Mouse (Mus musculus): Measurements from ENCODE around the gene Msi2. TPM values are rescaled to one million over a fixed set of nuclear protein-coding genes. Genes with fewer than 3 reads are reported as not detected.

Msi2 gene
- total and polyA plus RNA-seq, 2 experiments from 2014 or later: 22.1 to 94.6 TPM

DNA sequence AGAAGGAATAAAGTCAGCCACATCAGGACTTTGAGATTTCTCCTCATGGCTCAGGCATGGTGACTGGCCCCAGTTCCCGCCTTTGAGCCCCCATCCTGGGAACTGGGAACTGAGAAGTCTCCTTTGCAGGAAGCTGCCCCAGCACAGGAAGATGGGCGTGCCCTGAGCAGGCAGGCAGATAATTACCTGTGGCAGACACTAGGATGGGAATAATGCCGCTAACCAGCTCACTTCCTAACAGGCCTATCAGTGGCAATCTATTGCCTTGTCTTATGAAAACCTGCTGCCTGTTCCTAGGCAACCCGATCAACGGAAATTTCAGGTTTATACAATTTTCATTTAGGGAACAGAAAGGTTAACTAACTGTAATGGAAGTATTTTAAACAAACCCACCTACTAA is 319.3 kb downstream of the Msi2 start:
- Histone ChIP-seq H3K9me3 (replicated peaks; ENCODE audit: control insufficient read depth, low read length) (no peaks in the 10 kb centered on the region), H3K36me3 (replicated peaks; ENCODE audit: control insufficient read depth, insufficient read depth, low read length) (no peaks in the 10 kb centered on the region), H3K4me2 (ENCODE audit: low read depth, low read length) (no peak overlapping the region), H3K27ac (ENCODE audit: low read depth) (no peak overlapping the region), H3K4me1 (ENCODE audit: control insufficient read depth, insufficient read depth) (peaks cover 64% of the 10 kb centered on the region), H3K9ac (replicated peaks; ENCODE audit: low read depth, low read length) (no peak overlapping the region), H3K27me3 (ENCODE audit: control insufficient read depth, insufficient read depth, low read length) (no peaks in the 10 kb centered on the region), H3K4me3 (ENCODE audit: low read depth, low read length) (no peak overlapping the region)
- WGBS: 87% methylated on average over 5 of the region's 5 CpGs
- no peak for TF ChIP-seq EP300 (IDR thresholded peaks at IDR 0.05; ENCODE audit: low read depth)
- TF ChIP-seq CTCF (IDR thresholded peaks at IDR 0.05; ENCODE audit: low read depth): no peak
- DNase-seq (ENCODE audit: low spot score) (no peak), ATAC-seq (ENCODE audit: insufficient read depth, low read depth) (no peak)

DNA sequence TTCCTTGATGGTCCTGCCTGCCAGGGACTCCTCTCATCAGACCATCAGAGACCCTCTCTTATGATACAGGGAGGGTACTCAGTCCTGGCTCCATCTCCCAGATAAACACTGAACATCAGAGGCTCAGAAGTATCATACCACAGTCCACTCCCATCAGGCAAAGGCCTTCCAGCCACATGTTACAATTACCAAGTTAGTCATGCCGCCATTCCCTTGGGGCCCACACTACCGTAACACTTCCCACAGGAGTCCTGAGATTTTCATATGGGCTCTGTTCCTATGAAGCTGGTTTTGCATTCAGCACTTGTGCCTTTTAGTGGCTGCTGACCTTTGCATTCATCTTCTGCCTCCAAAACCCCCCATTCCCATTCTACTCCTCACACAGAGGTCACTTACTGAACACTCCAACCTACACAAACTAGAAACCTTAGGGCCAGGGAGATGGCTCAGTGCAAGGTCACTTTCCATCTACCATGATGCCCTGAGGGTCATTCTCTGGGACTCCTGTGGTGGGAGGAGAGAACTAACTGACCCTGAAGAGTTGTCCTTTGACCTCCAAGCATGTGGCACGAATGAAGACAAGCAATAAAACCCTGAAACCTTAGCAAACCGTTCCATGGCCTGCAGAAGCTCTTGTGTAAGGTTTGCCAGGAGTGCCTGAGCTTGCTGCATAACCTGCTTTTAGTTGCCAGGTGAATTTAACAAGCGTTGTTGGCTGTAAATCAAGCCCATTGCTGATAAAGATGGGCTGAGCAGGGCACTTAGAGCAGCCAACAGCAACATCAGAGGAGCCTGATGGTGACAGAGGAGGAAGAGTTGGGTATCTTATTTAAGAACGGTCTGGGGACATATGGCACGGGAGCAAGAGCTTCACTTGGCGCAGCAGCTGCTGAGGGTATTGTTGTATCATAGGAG is 323.0 kb downstream of the Msi2 start:
- Histone ChIP-seq H3K4me1 (ENCODE audit: control insufficient read depth, insufficient read depth) (peaks cover 32% of the 10 kb centered on the region), H3K9ac (replicated peaks; ENCODE audit: low read depth, low read length) (no peak overlapping the region), H3K36me3 (replicated peaks; ENCODE audit: control insufficient read depth, insufficient read depth, low read length) (no peaks in the 10 kb centered on the region), H3K4me3 (ENCODE audit: low read depth, low read length) (no peak overlapping the region), H3K27ac (ENCODE audit: low read depth) (peak overlapping the region; percentile 33), H3K4me2 (ENCODE audit: low read depth, low read length) (no peak overlapping the region), H3K27me3 (ENCODE audit: control insufficient read depth, insufficient read depth, low read length) (no peaks in the 10 kb centered on the region), H3K9me3 (replicated peaks; ENCODE audit: control insufficient read depth, low read length) (no peaks in the 10 kb centered on the region)
- 46% methylated on average over 8 of the region's 8 CpGs for WGBS
- ATAC-seq (ENCODE audit: insufficient read depth, low read depth) (no peak), DNase-seq (ENCODE audit: low spot score) (no peak)
- no peak for TF ChIP-seq EP300 (IDR thresholded peaks at IDR 0.05; ENCODE audit: low read depth)
- TF ChIP-seq CTCF (IDR thresholded peaks at IDR 0.05; ENCODE audit: low read depth): no peak

GRCm38 (mm10) chr11:88394341-88395075 is 323.8 kb downstream of the Msi2 start:
- Histone ChIP-seq H3K36me3 (replicated peaks; ENCODE audit: control insufficient read depth, insufficient read depth, low read length) (no peaks in the 10 kb centered on the region), H3K4me3 (ENCODE audit: low read depth, low read length) (no peak overlapping the region), H3K9me3 (replicated peaks; ENCODE audit: control insufficient read depth, low read length) (no peaks in the 10 kb centered on the region), H3K27me3 (ENCODE audit: control insufficient read depth, insufficient read depth, low read length) (no peaks in the 10 kb centered on the region), H3K4me2 (ENCODE audit: low read depth, low read length) (no peak overlapping the region), H3K4me1 (ENCODE audit: control insufficient read depth, insufficient read depth) (peaks cover 26% of the 10 kb centered on the region; the same call in 1 of the 2 replicates), H3K9ac (replicated peaks; ENCODE audit: low read depth, low read length) (no peak overlapping the region), H3K27ac (ENCODE audit: low read depth) (peak overlapping the region; percentile 33)
- no peak for TF ChIP-seq EP300 (IDR thresholded peaks at IDR 0.05; ENCODE audit: low read depth)
- no peak for TF ChIP-seq CTCF (IDR thresholded peaks at IDR 0.05; ENCODE audit: low read depth)
- ATAC-seq (ENCODE audit: insufficient read depth, low read depth): 0 out of 2 replicates have a peak, but pooled peaks have one; percentile 34
- WGBS: 51% methylated on average over 19 of the region's 19 CpGs
- no peak for DNase-seq (ENCODE audit: low spot score)

DNA sequence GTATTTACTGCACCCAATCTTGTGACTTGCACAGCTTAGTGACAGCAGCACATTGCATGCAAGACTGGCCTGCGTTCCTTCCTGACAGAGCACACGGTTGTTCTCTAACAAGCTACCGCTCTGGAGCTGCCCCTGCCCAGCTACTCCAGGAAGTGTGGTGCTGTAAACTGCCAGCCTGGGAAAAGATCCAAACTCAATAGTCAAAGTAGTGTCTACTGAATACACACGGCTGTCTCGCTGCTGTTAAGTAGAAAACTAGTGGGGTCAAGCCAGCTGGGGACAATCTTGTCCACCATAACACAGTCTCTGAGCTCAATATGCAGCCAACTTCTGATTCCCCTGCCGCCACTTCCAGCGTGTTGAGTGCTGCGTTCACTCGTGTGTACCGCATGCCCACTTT is 325.6 kb downstream of the Msi2 start:
- 56% methylated on average over 10 of the region's 10 CpGs for WGBS
- no peak for ATAC-seq (ENCODE audit: insufficient read depth, low read depth)

GRCm38 (mm10) chr11:88391181-88391814 is 327.0 kb downstream of the Msi2 start:
- no peak overlapping the region for H3K27ac ChIP-seq (ENCODE audit: low read depth)
- no peak overlapping the region for H3K4me2 ChIP-seq (ENCODE audit: low read depth, low read length)
- ATAC-seq (ENCODE audit: insufficient read depth, low read depth): no peak
- DNase-seq (ENCODE audit: low spot score): no peak
- no peaks in the 10 kb centered on the region for H3K36me3 ChIP-seq (replicated peaks; ENCODE audit: control insufficient read depth, insufficient read depth, low read length)
- peaks cover 21% of the 10 kb centered on the region; the same call in 1 of the 2 replicates for H3K4me1 ChIP-seq (ENCODE audit: control insufficient read depth, insufficient read depth)
- TF ChIP-seq EP300 (IDR thresholded peaks at IDR 0.05; ENCODE audit: low read depth): no peak
- TF ChIP-seq CTCF (IDR thresholded peaks at IDR 0.05; ENCODE audit: low read depth): peak; percentile 9; the same call in 1 of the 2 replicates
- no peak overlapping the region for H3K4me3 ChIP-seq (ENCODE audit: low read depth, low read length)
- no peaks in the 10 kb centered on the region for H3K27me3 ChIP-seq (ENCODE audit: control insufficient read depth, insufficient read depth, low read length)
- H3K9me3 ChIP-seq (replicated peaks; ENCODE audit: control insufficient read depth, low read length): no peaks in the 10 kb centered on the region
- H3K9ac ChIP-seq (replicated peaks; ENCODE audit: low read depth, low read length): no peak overlapping the region
- WGBS: 89% methylated on average over 8 of the region's 8 CpGs

More for the DNA sequence above, 325.6 kb downstream of the Msi2 start:
- H3K4me1 ChIP-seq (ENCODE audit: control insufficient read depth, insufficient read depth): peaks cover 21% of the 10 kb centered on the region; the same call in 1 of the 2 replicates
- no peak overlapping the region for H3K4me3 ChIP-seq (ENCODE audit: low read depth, low read length)
- no peak for DNase-seq (ENCODE audit: low spot score)
- H3K36me3 ChIP-seq (replicated peaks; ENCODE audit: control insufficient read depth, insufficient read depth, low read length): no peaks in the 10 kb centered on the region
- no peaks in the 10 kb centered on the region for H3K27me3 ChIP-seq (ENCODE audit: control insufficient read depth, insufficient read depth, low read length)
- no peak overlapping the region for H3K27ac ChIP-seq (ENCODE audit: low read depth)
- H3K9ac ChIP-seq (replicated peaks; ENCODE audit: low read depth, low read length): no peak overlapping the region
- TF ChIP-seq EP300 (IDR thresholded peaks at IDR 0.05; ENCODE audit: low read depth): no peak
- TF ChIP-seq CTCF (IDR thresholded peaks at IDR 0.05; ENCODE audit: low read depth): no peak
- H3K4me2 ChIP-seq (ENCODE audit: low read depth, low read length): no peak overlapping the region
- H3K9me3 ChIP-seq (replicated peaks; ENCODE audit: control insufficient read depth, low read length): no peaks in the 10 kb centered on the region
